Mouse (Mus musculus) right cerebral cortex, postnatal 10 days (tissue): ENCODE measurements around the gene Aff1.

ENCODE experiments used
- DNase-seq, 2 experiments: peaks; one replicate each; pipeline ENCODE4 v3.0.0; 2021; ENCODE audit warnings: low spot score in 2 of 2

The Aff1 gene

GRCm38 (mm10) chr5:103726281-103726938 lies 34.2 kb downstream of the Aff1 start:
- DNase-seq: peak; percentile 26 to 35

GRCm38 (mm10) chr5:103727777-103728395 lies 35.7 kb downstream of the Aff1 start:
- DNase-seq: no peak

GRCm38 (mm10) chr5:103729225-103729624 lies 37.1 kb downstream of the Aff1 start:
- DNase-seq: no peak

- no peak for DNase-seq
Observed at GRCm38 (mm10) chr5:103730142-103730541, 38.0 kb downstream of the Aff1 start.

- no peak for DNase-seq
Observed at GRCm38 (mm10) chr5:103730727-103731126, 38.6 kb downstream of the Aff1 start.

GRCm38 (mm10) chr5:103732581-103732980 lies 40.4 kb downstream of the Aff1 start:
- DNase-seq: no peak

GRCm38 (mm10) chr5:103735411-103736112 lies 43.4 kb downstream of the Aff1 start:
- no peak for DNase-seq

GRCm38 (mm10) chr5:103736553-103737207 lies 44.5 kb downstream of the Aff1 start:
- DNase-seq: no peak

GRCm38 (mm10) chr5:103737208-103738066 lies 45.3 kb downstream of the Aff1 start:
- no peak for DNase-seq

GRCm38 (mm10) chr5:103738509-103738908 lies 46.3 kb downstream of the Aff1 start:
- no peak for DNase-seq

GRCm38 (mm10) chr5:103739163-103739562 lies 47.0 kb downstream of the Aff1 start:
- no peak for DNase-seq

GRCm38 (mm10) chr5:103740093-103740902 lies 48.1 kb downstream of the Aff1 start:
- no peak for DNase-seq

- DNase-seq: no peak
Observed at GRCm38 (mm10) chr5:103740903-103741246, 48.7 kb downstream of the Aff1 start.

- no peak for DNase-seq
Observed at GRCm38 (mm10) chr5:103741443-103741842, 49.3 kb downstream of the Aff1 start.

GRCm38 (mm10) chr5:103741992-103742391 lies 49.8 kb downstream of the Aff1 start:
- DNase-seq: no peak

- DNase-seq: no peak
Observed at GRCm38 (mm10) chr5:103744531-103744930, 52.4 kb downstream of the Aff1 start.

- DNase-seq: no peak
Observed at GRCm38 (mm10) chr5:103745635-103746034, 53.5 kb downstream of the Aff1 start.

- DNase-seq: no peak
Observed at GRCm38 (mm10) chr5:103746561-103747085, 54.4 kb downstream of the Aff1 start.

- DNase-seq: no peak
Observed at GRCm38 (mm10) chr5:103747098-103747497, 54.9 kb downstream of the Aff1 start.

GRCm38 (mm10) chr5:103748343-103748742 lies 56.2 kb downstream of the Aff1 start:
- no peak for DNase-seq
